In genomic region chr1:46031993-46032555, GRCm38 (mm10) we compare ENCODE assay signal across 25 mouse cellular contexts.
"Had no signal": no experiment of that assay in that cellular context is flagged by ENCODE, and none has a peak within 500 bp of the region (broad histone marks: within the 10 kb centered on the region; RNA-seq: fewer than 3 reads in every experiment).

No protein-coding gene starts in this region.

- H3K9ac ChIP-seq: forebrain, postnatal 0 days; heart, embryonic 12.5 days; hindbrain, embryonic 13.5 days; hindbrain, embryonic 15.5 days; kidney, embryonic 15.5 days; limb, embryonic 12.5 days; liver, embryonic 12.5 days; liver, embryonic 14.5 days had no signal

- H3K4me3 ChIP-seq: heart, embryonic 10.5 days; heart, embryonic 12.5 days; hindbrain, embryonic 13.5 days; hindbrain, embryonic 15.5 days; kidney, embryonic 15.5 days; layer of hippocampus, adult 2 months; limb, embryonic 12.5 days; liver, embryonic 12.5 days had no signal

- H3K4me1 ChIP-seq: hindbrain, embryonic 13.5 days; hindbrain, embryonic 15.5 days; kidney, embryonic 15.5 days; liver, embryonic 12.5 days had no signal

- ATAC-seq: forebrain, postnatal 0 days; hindbrain, postnatal 0 days; intestine, embryonic 16.5 days; liver, embryonic 12.5 days had no signal

- H3K27ac ChIP-seq: heart, embryonic 10.5 days; hindbrain, embryonic 13.5 days; hindbrain, embryonic 15.5 days; hindbrain, postnatal 0 days; kidney, embryonic 15.5 days; kidney, postnatal 0 days; layer of hippocampus, adult 2 months; limb, embryonic 12.5 days; liver, embryonic 12.5 days; liver, embryonic 14.5 days had no signal

- H3K4me2 ChIP-seq: heart, embryonic 12.5 days; hindbrain, embryonic 13.5 days; hindbrain, embryonic 15.5 days; kidney, embryonic 15.5 days; limb, embryonic 12.5 days; liver, embryonic 12.5 days had no signal

- H3K27me3 ChIP-seq: heart, embryonic 12.5 days; hindbrain, embryonic 13.5 days; hindbrain, embryonic 15.5 days; kidney, embryonic 15.5 days; limb, embryonic 12.5 days; liver, embryonic 12.5 days had no signal

- H3K36me3 ChIP-seq: heart, embryonic 10.5 days; heart, embryonic 12.5 days; hindbrain, embryonic 13.5 days; hindbrain, embryonic 15.5 days; kidney, embryonic 15.5 days; limb, embryonic 12.5 days; liver, embryonic 12.5 days had no signal

- H3K9me3 ChIP-seq: heart, embryonic 10.5 days; heart, embryonic 12.5 days; hindbrain, embryonic 13.5 days; hindbrain, embryonic 15.5 days; kidney, embryonic 15.5 days; limb, embryonic 12.5 days; liver, embryonic 12.5 days had no signal

- DNase-seq: forebrain, postnatal 0 days; gastrocnemius, postnatal 14 days; gastrocnemius, postnatal 36 days; heart, adult 18-20 months; heart, postnatal 10 days; heart, postnatal 36 days; kidney, adult 11 months; kidney, adult 2 months; kidney, adult 9 months; kidney, postnatal 14 days; kidney, postnatal 36 days; layer of hippocampus, postnatal 36 days; left cerebral cortex, postnatal 4 days had no signal
